ENCODE assay signal across 21 mouse cellular contexts in genomic region chr16:17848431-17848830, GRCm38 (mm10). TPM values are rescaled to one million over a fixed set of nuclear protein-coding genes. Genes with fewer than 3 reads are reported as not detected.
DNase-seq lines count a peak whose midpoint lies in the region; ATAC-seq lines count a peak whose summit lies in the region.
"Had no signal": no experiment of that assay in that cellular context is flagged by ENCODE, and none has a peak within 500 bp of the region (broad histone marks: within the 10 kb centered on the region; RNA-seq: fewer than 3 reads in every experiment).

No protein-coding gene starts in this region.

- peak overlapping the region; percentile 49; the same call in 1 of the 2 replicates for H3K9ac ChIP-seq in hindbrain, embryonic 13.5 days
- H3K9ac ChIP-seq in forebrain, embryonic 16.5 days (replicated peaks; ENCODE audit: low read depth, low read length) = no peak overlapping the region
- H3K9ac ChIP-seq: heart, embryonic 12.5 days; intestine, embryonic 15.5 days; kidney, embryonic 15.5 days; limb, embryonic 12.5 days; liver, embryonic 14.5 days; stomach, embryonic 15.5 days had no signal

- H3K27ac ChIP-seq in hindbrain, embryonic 13.5 days = peak overlapping the region; percentile 82
- no peak overlapping the region for H3K27ac ChIP-seq in hindbrain, embryonic 10.5 days
- H3K27ac ChIP-seq in forebrain, embryonic 16.5 days (ENCODE audit: low read length) = peak overlapping the region; percentile 56
- H3K27ac ChIP-seq: intestine, embryonic 15.5 days; kidney, embryonic 15.5 days; limb, embryonic 12.5 days; liver, embryonic 14.5 days; stomach, embryonic 15.5 days had no signal

- no peaks in the 10 kb centered on the region for H3K27me3 ChIP-seq in hindbrain, embryonic 13.5 days
- H3K27me3 ChIP-seq in hindbrain, embryonic 10.5 days (ENCODE audit: insufficient read depth, poor library complexity, severe bottlenecking) = no peaks in the 10 kb centered on the region
- H3K27me3 ChIP-seq in forebrain, embryonic 16.5 days (replicated peaks; ENCODE audit: control insufficient read depth, insufficient read depth, low read length) = no peaks in the 10 kb centered on the region
- H3K27me3 ChIP-seq: heart, embryonic 12.5 days; intestine, embryonic 15.5 days; kidney, embryonic 15.5 days; limb, embryonic 12.5 days; stomach, embryonic 15.5 days had no signal

- ATAC-seq in hindbrain, embryonic 13.5 days (ENCODE audit: low FRiP score) = peak; percentile 40
- ATAC-seq in forebrain, embryonic 16.5 days = 0 out of 2 replicates have a peak, but pooled peaks have one; percentile 19
- peak; percentile 87 for ATAC-seq in megakaryocyte-erythroid progenitor cell, adult 5-6 weeks (replicated peaks; ENCODE audit: low FRiP score, low TSS enrichment, poor library complexity, severe bottlenecking)
- ATAC-seq: intestine, embryonic 15.5 days had no signal

- no peak for DNase-seq in hindbrain, embryonic 10.5 days (ENCODE audit: low spot score)
- DNase-seq in MN1 (ENCODE audit: low spot score) = peak; percentile 83
- DNase-seq in liver = no peak
- DNase-seq in urinary bladder, adult 2 months (ENCODE audit: low spot score) = no peak
- no peak for DNase-seq in right cerebral cortex, postnatal 10 days (ENCODE audit: low spot score in 2 of 2)

- H3K4me1 ChIP-seq in hindbrain, embryonic 13.5 days (replicated peaks) = no peaks in the 10 kb centered on the region
- no peaks in the 10 kb centered on the region for H3K4me1 ChIP-seq in hindbrain, embryonic 10.5 days (replicated peaks)
- H3K4me1 ChIP-seq in forebrain, embryonic 16.5 days (replicated peaks; ENCODE audit: control insufficient read depth, insufficient read depth, low read length) = no peaks in the 10 kb centered on the region
- H3K4me1 ChIP-seq: heart, embryonic 12.5 days; intestine, embryonic 15.5 days; kidney, embryonic 15.5 days; limb, embryonic 12.5 days; stomach, embryonic 15.5 days had no signal

- H3K36me3 ChIP-seq in hindbrain, embryonic 13.5 days = peaks cover 89% of the 10 kb centered on the region
- H3K36me3 ChIP-seq in hindbrain, embryonic 10.5 days = peaks cover 96% of the 10 kb centered on the region
- peaks cover 32% of the 10 kb centered on the region for H3K36me3 ChIP-seq in forebrain, embryonic 16.5 days (ENCODE audit: control insufficient read depth, insufficient read depth)

- H3K9me3 ChIP-seq in hindbrain, embryonic 13.5 days = no peaks in the 10 kb centered on the region
- H3K9me3 ChIP-seq in hindbrain, embryonic 10.5 days = no peaks in the 10 kb centered on the region
- no peaks in the 10 kb centered on the region for H3K9me3 ChIP-seq in forebrain, embryonic 16.5 days (ENCODE audit: control insufficient read depth, low read length)
- H3K9me3 ChIP-seq: heart, embryonic 12.5 days; intestine, embryonic 15.5 days; kidney, embryonic 15.5 days; limb, embryonic 12.5 days; stomach, embryonic 15.5 days had no signal

- no peak overlapping the region for H3K4me3 ChIP-seq in hindbrain, embryonic 13.5 days
- H3K4me3 ChIP-seq in hindbrain, embryonic 10.5 days = no peak overlapping the region
- H3K4me3 ChIP-seq in forebrain, embryonic 16.5 days (replicated peaks; ENCODE audit: low read length) = no peak overlapping the region
- H3K4me3 ChIP-seq: heart, embryonic 12.5 days; intestine, embryonic 15.5 days; kidney, embryonic 15.5 days; limb, embryonic 12.5 days; stomach, embryonic 15.5 days had no signal

- H3K4me2 ChIP-seq in hindbrain, embryonic 13.5 days = no peak overlapping the region
- no peak overlapping the region for H3K4me2 ChIP-seq in forebrain, embryonic 16.5 days (ENCODE audit: low read length)
- H3K4me2 ChIP-seq: heart, embryonic 12.5 days; intestine, embryonic 15.5 days; kidney, embryonic 15.5 days; limb, embryonic 12.5 days; stomach, embryonic 15.5 days had no signal

- 97% methylated on average over 6 of the region's 6 CpGs for WGBS in hindbrain, embryonic 13.5 days
- WGBS in hindbrain, embryonic 10.5 days = 94% methylated on average over 6 of the region's 6 CpGs
- 94% methylated on average over 6 of the region's 6 CpGs for WGBS in forebrain, embryonic 16.5 days

RNA-seq across cellular contexts. Expression of gene Car15, which starts 10.3 kb away (rescaled TPM):
- 4.5 and 4.8 TPM in 2 replicates for polyA plus RNA-seq in hindbrain, embryonic 13.5 days (2015; fragmentation: Nextera tagmentation; extraction: Ambion mirVana)
- 1.9 and 2.3 TPM in 2 replicates for polyA plus RNA-seq in hindbrain, embryonic 10.5 days (2016; fragmentation: Nextera tagmentation; extraction: Ambion mirVana)
- 4.7 and 5.5 TPM in 2 replicates for polyA plus RNA-seq in forebrain, embryonic 16.5 days (2015; fragmentation: Nextera tagmentation; extraction: Ambion mirVana)
- 3.5 and 6.9 TPM in 2 replicates for total RNA-seq in megakaryocyte-erythroid progenitor cell, adult 5-6 weeks (2014; fragmentation: Nextera tagmentation)
- 2.2 and 3.4 TPM in 2 replicates for total RNA-seq in megakaryocyte-erythroid progenitor cell, adult 5-6 weeks (2017)
- polyA plus RNA-seq in urinary bladder, adult 2 months (2012; rRNA removed) = 2.3 and 4.0 TPM in 2 replicates

RNA-seq across cellular contexts. Expression of gene B830017H08Rik, which starts 15.5 kb away (rescaled TPM):
- 2.1 and 2.2 TPM in 2 replicates for polyA plus RNA-seq in hindbrain, embryonic 13.5 days (2015; fragmentation: Nextera tagmentation; extraction: Ambion mirVana)
- polyA plus RNA-seq in hindbrain, embryonic 10.5 days (2016; fragmentation: Nextera tagmentation; extraction: Ambion mirVana) = 0.22 TPM in 1 of 2 replicates, not detected in the other
- 0.86 and 1.5 TPM in 2 replicates for polyA plus RNA-seq in forebrain, embryonic 16.5 days (2015; fragmentation: Nextera tagmentation; extraction: Ambion mirVana)
- total RNA-seq in megakaryocyte-erythroid progenitor cell, adult 5-6 weeks (2014; fragmentation: Nextera tagmentation) = not detected in 2 replicates
- total RNA-seq in megakaryocyte-erythroid progenitor cell, adult 5-6 weeks (2017) = not detected in 2 replicates
- not detected in 2 replicates for polyA plus RNA-seq in urinary bladder, adult 2 months (2012; rRNA removed)
- total RNA-seq: adrenal gland, adult 18-20 months; heart, postnatal 25 days had no signal
- polyA plus RNA-seq: C2C12; heart, embryonic 12.5 days; intestine, embryonic 15.5 days; large intestine, adult 2 months; liver, embryonic 14.5 days; lung, embryonic 16.5 days; spleen, adult 2 months; stomach, embryonic 15.5 days had no signal

RNA-seq across cellular contexts. Expression of gene Gm20518, which starts 43.0 kb away (rescaled TPM):
- polyA plus RNA-seq in hindbrain, embryonic 13.5 days (2015; fragmentation: Nextera tagmentation; extraction: Ambion mirVana) = 0.63 and 0.65 TPM in 2 replicates
- 0.14 and 0.20 TPM in 2 replicates for polyA plus RNA-seq in hindbrain, embryonic 10.5 days (2016; fragmentation: Nextera tagmentation; extraction: Ambion mirVana)
- polyA plus RNA-seq in forebrain, embryonic 16.5 days (2015; fragmentation: Nextera tagmentation; extraction: Ambion mirVana) = 0.63 and 1.1 TPM in 2 replicates
- 2.3 and 2.7 TPM in 2 replicates for total RNA-seq in megakaryocyte-erythroid progenitor cell, adult 5-6 weeks (2014; fragmentation: Nextera tagmentation)
- 1.2 TPM in 1 of 2 replicates, not detected in the other for total RNA-seq in megakaryocyte-erythroid progenitor cell, adult 5-6 weeks (2017)
- 0.60 and 0.70 TPM in 2 replicates for polyA plus RNA-seq in urinary bladder, adult 2 months (2012; rRNA removed)

RNA-seq across cellular contexts. Expression of gene Tssk1, which starts 45.6 kb away (rescaled TPM):
- polyA plus RNA-seq in hindbrain, embryonic 13.5 days (2015; fragmentation: Nextera tagmentation; extraction: Ambion mirVana) = 0.05 and 0.10 TPM in 2 replicates
- polyA plus RNA-seq in hindbrain, embryonic 10.5 days (2016; fragmentation: Nextera tagmentation; extraction: Ambion mirVana) = not detected in 2 replicates
- not detected in 2 replicates for polyA plus RNA-seq in forebrain, embryonic 16.5 days (2015; fragmentation: Nextera tagmentation; extraction: Ambion mirVana)
- 0.72 TPM in 1 of 2 replicates, not detected in the other for total RNA-seq in megakaryocyte-erythroid progenitor cell, adult 5-6 weeks (2014; fragmentation: Nextera tagmentation)
- 0.14 TPM in 1 of 2 replicates, not detected in the other for total RNA-seq in megakaryocyte-erythroid progenitor cell, adult 5-6 weeks (2017)
- 0.07 and 0.08 TPM in 2 replicates for polyA plus RNA-seq in urinary bladder, adult 2 months (2012; rRNA removed)
- total RNA-seq: adrenal gland, adult 18-20 months; left cerebral cortex, adult 18-20 months had no signal
- polyA plus RNA-seq: intestine, embryonic 15.5 days; kidney, embryonic 15.5 days; limb, embryonic 12.5 days; liver, embryonic 14.5 days; lung, embryonic 16.5 days; spleen, adult 2 months; stomach, embryonic 15.5 days had no signal

RNA-seq across cellular contexts. Expression of gene Dgcr2, which starts 49.9 kb away (rescaled TPM):
- 94.0 and 101 TPM in 2 replicates for polyA plus RNA-seq in hindbrain, embryonic 13.5 days (2015; fragmentation: Nextera tagmentation; extraction: Ambion mirVana)
- polyA plus RNA-seq in hindbrain, embryonic 10.5 days (2016; fragmentation: Nextera tagmentation; extraction: Ambion mirVana) = 96.0 and 100 TPM in 2 replicates
- 108 and 110 TPM in 2 replicates for polyA plus RNA-seq in forebrain, embryonic 16.5 days (2015; fragmentation: Nextera tagmentation; extraction: Ambion mirVana)
- total RNA-seq in megakaryocyte-erythroid progenitor cell, adult 5-6 weeks (2014; fragmentation: Nextera tagmentation) = 32.7 and 36.4 TPM in 2 replicates
- total RNA-seq in megakaryocyte-erythroid progenitor cell, adult 5-6 weeks (2017) = 35.1 and 55.7 TPM in 2 replicates
- polyA plus RNA-seq in urinary bladder, adult 2 months (2012; rRNA removed) = 48.7 and 50.0 TPM in 2 replicates

Comparison
In these comparisons a context has a peak if more than half of its experiments do, and no peak if none do; other contexts are left out.
1. ATAC-seq: peak in every context shown above with its lines; median percentile 87 in megakaryocyte-erythroid progenitor cell, adult 5-6 weeks; 40 in hindbrain, embryonic 13.5 days; 19 in forebrain, embryonic 16.5 days.